Mouse (Mus musculus): Measurements from ENCODE around the gene Mob1a. TPM values are rescaled to one million over a fixed set of nuclear protein-coding genes. Genes with fewer than 3 reads are reported as not detected.

The Mob1a gene
- 10 to 100 TPM; 32.2 to 34.3 TPM for total RNA-seq (2021)

DNA sequence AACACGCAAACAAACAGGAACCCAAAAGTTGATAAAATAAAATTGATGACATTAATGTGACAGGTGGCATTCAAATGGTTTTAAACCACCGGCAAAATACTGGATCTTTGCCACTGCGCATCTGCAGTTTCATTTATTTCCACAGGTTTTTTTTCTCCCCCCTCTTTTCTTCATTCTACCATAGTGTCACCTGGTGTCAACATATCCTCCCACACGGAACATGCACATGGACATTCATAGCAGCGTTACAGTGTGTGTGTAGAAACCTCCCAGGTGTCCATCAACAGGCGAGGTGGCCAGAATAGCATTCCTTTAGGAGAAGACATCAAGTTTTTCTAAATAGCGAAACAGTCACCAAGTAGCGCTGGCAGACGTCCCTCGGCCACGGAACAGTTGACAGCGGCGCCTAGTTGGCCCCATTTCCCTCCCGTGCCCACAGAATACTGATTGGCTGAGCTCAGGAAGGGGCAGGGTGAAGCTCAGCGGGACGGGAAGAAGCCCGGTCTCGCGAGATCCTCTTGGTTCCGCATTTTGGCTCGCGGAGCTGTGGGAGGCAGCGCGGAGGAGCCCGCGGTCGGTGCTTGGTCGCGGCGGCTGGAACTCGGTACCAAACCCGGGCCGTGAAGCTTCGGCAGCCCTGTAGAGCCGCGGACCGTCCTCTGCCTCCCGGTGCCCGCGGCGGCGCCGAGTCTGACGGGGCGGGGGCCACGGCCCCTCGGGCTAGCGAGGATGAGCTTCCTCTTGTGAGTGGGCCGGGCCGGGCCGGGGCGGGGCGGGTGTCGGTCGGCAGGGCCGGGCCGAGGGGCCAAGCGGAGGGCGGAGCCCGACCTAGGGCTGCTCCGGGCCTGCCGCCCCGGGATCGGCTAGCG lies at the start of gene Mob1a, which contains the start of gene Mthfd2:
Gene Mob1a (plus strand): TSS at position 492 of the 869 bp plus-strand sequence.
Gene Mthfd2 (minus strand): TSS at position 384 of the 869 bp plus-strand sequence.
- peak; percentile 95 for DNase-seq

- DNase-seq: no peak
Measured at GRCm38 (mm10) chr6:83277151-83277550, 48.7 kb upstream of the Mob1a start.

GRCm38 (mm10) chr6:83278881-83279280 lies 46.9 kb upstream of the Mob1a start:
- peak; percentile 27 for DNase-seq

DNA sequence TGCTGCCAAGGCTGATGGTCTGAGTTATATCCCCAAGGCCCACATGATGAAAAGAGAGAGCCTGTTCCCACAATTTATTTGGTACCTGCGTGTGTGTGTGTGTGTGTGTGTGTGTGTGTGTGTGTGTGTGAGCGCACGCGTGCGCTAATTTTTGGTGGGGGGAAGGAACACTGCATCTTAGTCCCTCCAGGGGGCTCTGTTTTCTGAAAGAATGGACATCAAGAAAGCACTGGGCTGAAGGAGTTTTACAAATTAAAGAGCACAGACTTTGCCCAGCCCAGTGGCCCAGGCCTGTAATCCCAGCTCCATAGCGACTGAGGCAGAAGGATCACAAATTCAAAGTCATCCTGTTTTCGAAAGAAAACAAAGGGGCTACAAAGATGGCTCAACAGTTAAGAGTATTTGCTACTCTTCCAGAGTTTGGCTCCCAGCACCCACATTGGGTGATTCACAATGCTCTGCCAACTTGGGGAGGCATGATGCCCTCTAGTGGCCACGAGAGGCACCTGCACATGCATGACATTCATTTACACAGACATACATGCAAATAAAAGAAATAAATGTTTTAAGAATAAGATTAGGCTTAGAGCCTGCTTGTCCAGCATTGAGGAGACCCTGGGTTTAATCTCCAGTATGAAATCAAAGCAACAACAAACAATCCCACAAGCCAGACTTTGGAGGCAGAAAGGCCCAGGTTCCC lies 45.4 kb upstream of the Mob1a start:
- peak; percentile 16 for DNase-seq

- no peak for DNase-seq
Measured at GRCm38 (mm10) chr6:83300447-83301229, 25.2 kb upstream of the Mob1a start.

DNA sequence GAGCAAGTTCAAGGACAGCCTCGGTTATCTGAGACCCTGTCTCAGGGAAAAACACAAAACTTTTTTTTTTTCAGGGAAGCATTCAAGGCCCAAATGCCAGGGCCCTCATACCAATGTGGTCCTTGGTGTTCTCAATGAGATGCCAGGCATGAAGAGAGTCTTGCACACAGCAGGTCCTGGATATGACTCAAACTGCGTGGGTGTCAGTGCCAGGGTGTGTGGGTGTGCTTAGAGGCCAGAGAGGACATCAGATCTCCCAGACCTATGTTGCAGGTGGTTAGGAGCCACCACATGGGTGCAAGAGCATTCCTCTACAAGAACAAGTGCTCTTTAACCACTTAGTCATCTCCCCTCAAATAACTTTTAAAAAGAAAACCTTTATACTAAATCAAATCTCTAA lies 24.5 kb upstream of the Mob1a start:
- no peak for DNase-seq

DNA sequence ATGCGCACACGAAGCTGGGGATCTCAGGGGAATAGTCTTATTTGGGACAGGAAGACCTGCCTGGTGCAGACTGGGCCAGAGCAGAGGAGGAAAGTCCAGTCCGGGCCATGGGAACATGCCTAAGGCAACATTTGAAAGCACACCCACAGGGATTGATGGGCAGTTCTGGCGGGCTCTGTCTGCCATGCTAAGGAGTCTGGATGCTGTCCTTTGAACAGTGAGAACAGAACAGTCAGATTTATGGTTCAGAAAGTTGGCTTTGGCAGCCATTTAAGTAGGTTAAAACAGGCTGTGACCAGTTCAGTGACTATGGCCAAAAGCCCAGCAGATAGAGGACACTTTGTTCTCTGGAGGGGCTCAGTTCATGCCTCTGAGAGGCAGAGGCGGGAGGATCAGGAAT lies 23.6 kb upstream of the Mob1a start:
- DNase-seq: no peak

GRCm38 (mm10) chr6:83309017-83309416 lies 16.8 kb upstream of the Mob1a start:
- DNase-seq: no peak

DNA sequence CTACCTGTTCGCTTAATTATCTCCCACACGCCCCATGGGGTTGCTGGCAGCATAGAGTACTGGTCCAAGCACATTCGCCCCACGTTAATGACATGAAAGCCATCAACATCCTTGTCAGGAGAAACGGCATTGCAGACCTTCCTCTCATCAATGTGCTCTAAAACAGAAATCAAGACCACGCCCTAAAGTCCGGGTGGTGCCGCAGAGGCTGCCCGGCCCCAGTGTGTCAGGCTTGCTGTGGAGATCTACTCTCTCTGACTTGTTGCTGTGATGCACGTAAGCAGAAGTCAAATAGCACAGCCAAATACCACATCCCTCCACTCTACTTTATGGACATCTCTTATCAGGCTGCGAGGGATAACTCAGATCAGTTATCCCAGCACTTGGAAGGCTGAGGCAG lies 14.6 kb upstream of the Mob1a start:
- DNase-seq: no peak

- no peak for DNase-seq
Measured at GRCm38 (mm10) chr6:83312021-83312420, 13.8 kb upstream of the Mob1a start.

- DNase-seq: no peak
Measured at GRCm38 (mm10) chr6:83312514-83312913, 13.3 kb upstream of the Mob1a start.

DNA sequence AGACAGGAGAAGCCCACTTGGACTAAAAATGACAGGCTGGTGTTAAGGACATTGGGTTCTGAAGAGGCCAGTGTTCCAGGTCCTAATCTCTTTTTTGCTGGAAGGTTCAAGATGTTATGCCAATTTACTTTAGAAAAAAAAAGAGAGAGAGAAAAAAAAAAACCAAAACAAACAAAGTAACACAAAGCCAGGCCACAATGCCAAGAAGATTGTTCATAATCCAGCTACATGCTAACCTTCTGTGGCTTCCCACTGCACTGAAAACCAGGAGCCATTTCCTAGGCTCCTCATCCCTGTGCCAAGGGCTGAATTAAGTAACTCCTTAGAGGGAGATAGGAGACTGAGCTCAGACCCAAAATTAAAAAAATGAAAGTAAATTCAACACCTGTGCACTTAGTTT lies 10.5 kb upstream of the Mob1a start:
- DNase-seq: no peak

DNA sequence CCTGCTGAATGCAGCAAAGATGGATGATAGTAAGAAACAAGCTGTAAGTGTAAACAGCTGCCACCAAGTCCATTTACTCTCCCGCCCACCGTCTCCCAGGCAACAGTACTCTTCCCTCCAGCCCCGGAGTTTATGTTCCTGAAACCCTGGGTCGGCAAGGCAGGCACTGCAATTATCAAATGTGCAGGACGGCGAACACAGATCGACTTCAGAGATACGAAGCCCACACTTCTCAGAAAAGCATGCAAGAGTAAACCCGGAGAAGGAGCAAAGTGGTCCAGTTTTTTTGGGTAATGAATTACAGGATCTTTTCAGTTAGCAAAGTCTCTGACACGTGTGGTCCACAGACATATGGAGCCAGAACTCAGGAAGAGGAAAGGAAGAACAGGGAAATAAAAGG lies 9.8 kb upstream of the Mob1a start:
- DNase-seq: no peak

- DNase-seq: peak; percentile 93
Measured at GRCm38 (mm10) chr6:83317108-83317741, 8.6 kb upstream of the Mob1a start.

DNA sequence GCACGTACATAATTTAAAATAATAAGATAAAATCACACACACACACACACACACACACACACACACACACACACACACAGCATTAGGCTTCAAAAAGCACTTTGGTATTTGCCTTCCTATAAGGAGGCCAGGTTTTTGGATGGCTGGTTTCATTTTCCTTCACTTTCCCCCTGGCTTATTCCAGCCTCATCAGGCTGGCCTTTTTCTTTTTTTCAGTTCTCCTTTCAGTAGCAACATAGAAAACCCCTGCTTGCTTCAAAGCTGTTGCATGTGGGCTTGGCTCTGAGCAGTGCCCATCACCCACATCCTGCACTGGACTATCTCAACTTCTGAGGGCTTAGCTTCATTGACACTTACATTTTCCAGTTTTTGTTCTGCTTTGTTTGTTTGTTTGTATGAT lies 3.9 kb upstream of the Mob1a start:
- no peak for DNase-seq

DNA sequence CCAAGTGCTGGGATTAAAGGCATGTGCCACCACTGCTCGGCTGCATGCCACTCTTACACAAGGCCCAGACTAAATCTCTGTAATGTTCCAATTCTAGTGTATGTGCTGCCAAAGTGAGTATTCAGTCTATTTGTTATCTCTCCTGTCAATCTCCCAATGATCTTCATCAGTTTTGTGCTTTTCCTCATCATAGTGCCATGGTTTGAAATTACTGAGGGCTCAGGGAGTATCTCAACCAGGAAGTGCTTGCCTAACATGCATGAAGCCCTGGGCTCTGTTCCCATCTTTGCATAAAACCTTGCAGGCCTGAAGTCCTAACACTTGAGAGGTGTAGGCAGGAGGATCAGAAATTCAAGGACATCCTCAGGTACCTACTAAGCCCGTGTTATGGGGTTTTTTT lies 3.0 kb upstream of the Mob1a start:
- DNase-seq: no peak

GRCm38 (mm10) chr6:83323652-83324419 lies 2.0 kb upstream of the Mob1a start:
- no peak for DNase-seq

- no peak for DNase-seq
Measured at GRCm38 (mm10) chr6:83326394-83326736, 549 bp downstream of the Mob1a start.

DNA sequence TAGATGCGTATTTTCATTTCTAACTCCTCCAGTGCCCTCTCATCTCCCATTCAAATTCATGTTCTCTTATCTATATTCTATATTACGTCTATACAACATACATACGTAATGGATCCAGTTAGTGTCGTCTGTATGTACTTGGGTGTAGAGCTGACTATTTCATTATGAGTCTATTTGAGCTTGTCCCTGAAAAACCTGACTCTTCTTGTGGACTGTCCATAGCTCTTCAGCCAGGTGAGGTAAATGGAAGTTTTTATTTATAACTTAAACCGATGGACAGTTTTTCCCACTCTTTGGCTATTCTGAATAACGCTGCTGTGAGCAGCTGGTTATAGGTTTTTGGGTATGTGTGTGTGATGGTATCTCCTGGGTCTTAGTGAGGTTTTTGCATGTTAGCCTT lies 945 bp downstream of the Mob1a start:
- DNase-seq: no peak

- DNase-seq: no peak
Measured at GRCm38 (mm10) chr6:83327591-83328190, 1.9 kb downstream of the Mob1a start.

DNA sequence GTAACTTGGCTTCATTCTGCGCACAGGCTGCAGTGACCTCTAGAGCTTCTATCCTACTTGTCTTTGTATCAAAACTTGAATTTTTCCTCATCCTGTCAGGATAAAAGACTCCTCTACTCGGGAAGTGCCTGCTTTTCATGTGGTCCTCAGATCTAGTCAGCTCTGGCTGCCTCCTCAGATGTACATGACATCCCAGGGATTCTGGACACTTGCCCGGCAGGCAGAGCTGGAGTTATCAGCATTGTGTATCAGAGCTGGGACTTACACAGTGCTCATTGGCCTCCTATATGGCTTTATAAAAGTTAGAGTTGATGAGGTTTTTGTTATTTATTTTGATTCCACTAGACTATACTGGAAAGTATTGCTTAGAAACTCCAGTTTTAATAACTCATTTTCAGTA lies 15.6 kb downstream of the Mob1a start:
- DNase-seq: no peak
